Mouse (Mus musculus): Measurements from ENCODE around the gene Gjb5.

- TF ChIP-seq CTCF (IDR thresholded peaks at IDR 0.05; ENCODE audit: insufficient read depth, low read depth, low read length) (no peak), POLR2A (IDR thresholded peaks at IDR 0.05; ENCODE audit: insufficient read depth, low read depth, low read length) (no peak)
Measured at GRCm38 (mm10) chr4:127363331-127363730, 5.3 kb upstream of the Gjb5 start.

Measured in olfactory bulb, adult 2 months (tissue).